Mouse (Mus musculus): ENCODE measurements around the gene Olfr618. TPM values are rescaled to one million over a fixed set of nuclear protein-coding genes. Genes with fewer than 3 reads are reported as not detected.
"Not testable (repeated sequence)": the region's sequence is repeated elsewhere in the genome, so short reads cannot be mapped to it uniquely, and the experiment has no call there.

Olfr618 gene
- total RNA-seq (2021) = not detected
- not detected in 2 replicates for polyA plus RNA-seq (2012; rRNA removed)
- long read RNA-seq = 0 reads

DNA sequence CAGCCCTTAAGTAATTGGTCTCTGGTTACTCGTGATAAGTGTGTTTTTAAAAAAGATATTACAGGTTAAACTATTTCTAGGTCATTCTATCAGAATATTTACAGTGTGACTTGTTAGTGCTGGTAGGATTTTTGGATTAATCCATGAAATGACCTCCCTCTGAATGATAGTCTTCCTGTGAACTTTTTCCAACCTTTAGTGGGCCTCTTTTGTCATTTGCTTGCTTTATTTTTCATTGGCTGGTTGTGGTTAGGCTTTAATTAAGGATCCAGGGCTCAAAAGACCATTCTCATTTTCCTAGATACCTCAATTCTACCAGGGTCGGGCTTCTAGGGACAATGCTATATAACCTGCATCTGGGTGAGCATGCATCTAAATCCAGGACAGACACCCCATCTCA lies at the start of gene Olfr618:
Olfr618 (plus strand) TSS at position 301 of the 400 bp plus-strand sequence.
- 45% methylated on average over 2 of the region's 2 CpGs for WGBS

DNA sequence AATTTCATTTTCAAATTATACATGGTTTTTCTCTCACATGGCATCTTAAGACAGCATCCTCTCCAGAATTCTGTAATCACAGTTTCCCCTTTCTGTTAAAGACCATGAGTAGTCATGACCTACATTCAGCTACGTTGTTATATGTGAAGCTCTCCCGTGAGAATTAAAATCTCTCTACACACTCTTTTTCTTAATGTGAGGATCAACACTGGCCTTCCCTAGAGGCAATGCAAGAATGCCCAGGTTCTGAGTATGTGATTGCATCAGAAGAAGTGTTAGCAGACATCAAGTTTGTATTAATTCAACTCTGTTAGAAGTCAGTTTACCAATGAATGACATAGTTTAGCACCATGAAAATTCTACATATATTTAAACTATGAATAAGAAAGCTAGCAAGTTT lies 47.3 kb upstream of the Olfr618 start, which contains the start of gene Olfr612:
Olfr612 (minus strand) TSS at position 101 of the 400 bp plus-strand sequence.
- DNase-seq; H3K27me3 ChIP-seq (ENCODE audit: control insufficient read depth, insufficient read depth, low read length): not testable (repeated sequence)
- 70% methylated on average over 2 of the region's 2 CpGs for WGBS

More for the DNA sequence above, at the start of gene Olfr618:
- H3K27me3 ChIP-seq (ENCODE audit: control insufficient read depth, insufficient read depth, low read length) = no peaks in the 10 kb centered on the region
- no peaks in the 10 kb centered on the region for H3K4me1 ChIP-seq (ENCODE audit: control insufficient read depth, insufficient read depth, low read length)
- no peak within 1 kb of the TSS for H3K4me3 ChIP-seq
- H3K79me2 ChIP-seq (replicated peaks; ENCODE audit: control insufficient read depth, insufficient read depth, low read length) = no peaks in the 10 kb centered on the region
- intact Hi-C loops (cut with DNase I) = no loop called here
- no peak for TF ChIP-seq EP300 (IDR thresholded peaks at IDR 0.05; ENCODE audit: insufficient read depth, low read depth, low read length)
- no peak for TF ChIP-seq CTCF (IDR thresholded peaks at IDR 0.05)
- TF ChIP-seq POLR2A (IDR thresholded peaks at IDR 0.05; ENCODE audit: insufficient read depth, low read depth, low read length) = no peak
- H3K27ac ChIP-seq = no peak within 1 kb of the TSS
- no peaks in the 10 kb centered on the region for H3K36me3 ChIP-seq (ENCODE audit: control insufficient read depth, insufficient read depth, low read length)
- no peak for DNase-seq
- no peak within 1 kb of the TSS for H3K9ac ChIP-seq (ENCODE audit: low read depth, low read length)

GRCm38 (mm10) chr7:103547774-103548173 lies 42.1 kb upstream of the Olfr618 start, which contains the start of gene Olfr613:
Gene Olfr613 (plus strand): TSS chr7:103548074.
- WGBS = 50% methylated on average over 2 of the region's 2 CpGs
- no peaks in the 10 kb centered on the region for H3K27me3 ChIP-seq (ENCODE audit: control insufficient read depth, insufficient read depth, low read length)
- H3K4me3 ChIP-seq = no peak within 1 kb of the TSS
- TF ChIP-seq POLR2A (IDR thresholded peaks at IDR 0.05; ENCODE audit: insufficient read depth, low read depth, low read length) (no peak), EP300 (IDR thresholded peaks at IDR 0.05; ENCODE audit: insufficient read depth, low read depth, low read length) (no peak), CTCF (IDR thresholded peaks at IDR 0.05) (no peak)
- no peak within 1 kb of the TSS for H3K9ac ChIP-seq (ENCODE audit: low read depth, low read length)
- no peak for DNase-seq
- intact Hi-C loops (cut with DNase I) = no loop called here
- H3K36me3 ChIP-seq (ENCODE audit: control insufficient read depth, insufficient read depth, low read length) = no peaks in the 10 kb centered on the region
- no peaks in the 10 kb centered on the region for H3K4me1 ChIP-seq (ENCODE audit: control insufficient read depth, insufficient read depth, low read length)
- H3K27ac ChIP-seq = no peak within 1 kb of the TSS
- H3K79me2 ChIP-seq (replicated peaks; ENCODE audit: control insufficient read depth, insufficient read depth, low read length) = no peaks in the 10 kb centered on the region

More for the DNA sequence above, 47.3 kb upstream of the Olfr618 start, which contains the start of gene Olfr612:
- H3K79me2 ChIP-seq (replicated peaks; ENCODE audit: control insufficient read depth, insufficient read depth, low read length); intact Hi-C loops (cut with DNase I); H3K4me1 ChIP-seq (ENCODE audit: control insufficient read depth, insufficient read depth, low read length); H3K36me3 ChIP-seq (ENCODE audit: control insufficient read depth, insufficient read depth, low read length); H3K4me3 ChIP-seq; H3K27ac ChIP-seq; H3K9ac ChIP-seq (ENCODE audit: low read depth, low read length): not testable (repeated sequence)

- H3K4me1 ChIP-seq (ENCODE audit: control insufficient read depth, insufficient read depth, low read length) = no peaks in the 10 kb centered on the region
- H3K27ac ChIP-seq = no peak within 1 kb of the TSS
- H3K9ac ChIP-seq (ENCODE audit: low read depth, low read length) = no peak within 1 kb of the TSS
- H3K79me2 ChIP-seq (replicated peaks; ENCODE audit: control insufficient read depth, insufficient read depth, low read length) = no peaks in the 10 kb centered on the region
- no peak for DNase-seq
- no peak within 1 kb of the TSS for H3K4me3 ChIP-seq
- H3K27me3 ChIP-seq (ENCODE audit: control insufficient read depth, insufficient read depth, low read length) = no peaks in the 10 kb centered on the region
- no peak for TF ChIP-seq POLR2A (IDR thresholded peaks at IDR 0.05; ENCODE audit: insufficient read depth, low read depth, low read length)
- TF ChIP-seq EP300 (IDR thresholded peaks at IDR 0.05; ENCODE audit: insufficient read depth, low read depth, low read length) = no peak
- no peak for TF ChIP-seq CTCF (IDR thresholded peaks at IDR 0.05)
- 76% methylated on average over 2 of the region's 2 CpGs for WGBS
- intact Hi-C loops (cut with DNase I) = no loop called here
- no peaks in the 10 kb centered on the region for H3K36me3 ChIP-seq (ENCODE audit: control insufficient read depth, insufficient read depth, low read length)
Observed at GRCm38 (mm10) chr7:103555779-103556178, 34.1 kb upstream of the Olfr618 start, which contains the start of gene Olfr615. Gene Olfr615 (plus strand): TSS chr7:103556079.

- TF ChIP-seq CTCF (IDR thresholded peaks at IDR 0.05) (no peak), EP300 (IDR thresholded peaks at IDR 0.05; ENCODE audit: insufficient read depth, low read depth, low read length) (no peak), POLR2A (IDR thresholded peaks at IDR 0.05; ENCODE audit: insufficient read depth, low read depth, low read length) (no peak)
- 64% methylated on average over 3 of the region's 3 CpGs for WGBS
- no peak for DNase-seq
- Histone ChIP-seq H3K79me2 (replicated peaks; ENCODE audit: control insufficient read depth, insufficient read depth, low read length) (no peaks in the 10 kb centered on the region), H3K27me3 (ENCODE audit: control insufficient read depth, insufficient read depth, low read length) (no peaks in the 10 kb centered on the region), H3K4me3 (no peak within 1 kb of the TSS), H3K27ac (no peak within 1 kb of the TSS), H3K4me1 (ENCODE audit: control insufficient read depth, insufficient read depth, low read length) (no peaks in the 10 kb centered on the region), H3K36me3 (ENCODE audit: control insufficient read depth, insufficient read depth, low read length) (no peaks in the 10 kb centered on the region), H3K9ac (ENCODE audit: low read depth, low read length) (no peak within 1 kb of the TSS)
- intact Hi-C loops (cut with DNase I) = no loop called here
Observed at GRCm38 (mm10) chr7:103569043-103569442, 20.9 kb upstream of the Olfr618 start, which contains the start of gene Olfr616. Gene Olfr616 (minus strand): TSS chr7:103569143.

DNA sequence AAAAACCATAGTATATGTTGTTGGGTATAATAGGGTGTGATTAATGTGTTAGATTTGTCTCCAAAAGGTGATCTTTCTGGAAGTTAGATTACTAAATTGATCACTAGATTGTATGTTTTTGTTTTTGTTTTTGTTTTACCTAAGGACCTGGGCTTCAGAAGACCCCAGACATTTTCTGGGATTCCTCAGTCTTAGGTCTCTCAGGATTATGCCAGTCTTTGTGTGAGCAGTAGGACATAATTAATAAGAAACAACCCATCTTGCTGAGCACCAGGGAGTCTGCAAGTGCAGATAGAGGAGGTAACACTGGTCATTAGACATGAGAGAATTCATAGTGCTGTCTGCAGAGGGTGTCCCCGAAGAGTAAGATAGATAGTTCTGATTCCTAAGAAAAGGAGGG lies 17.1 kb upstream of the Olfr618 start, which contains the start of gene Olfr617:
Olfr617 (plus strand) TSS at position 301 of the 400 bp plus-strand sequence.
- no peaks in the 10 kb centered on the region for H3K36me3 ChIP-seq (ENCODE audit: control insufficient read depth, insufficient read depth, low read length)
- H3K79me2 ChIP-seq (replicated peaks; ENCODE audit: control insufficient read depth, insufficient read depth, low read length) = no peaks in the 10 kb centered on the region
- H3K27ac ChIP-seq = no peak within 1 kb of the TSS
- no peaks in the 10 kb centered on the region for H3K4me1 ChIP-seq (ENCODE audit: control insufficient read depth, insufficient read depth, low read length)
- H3K9ac ChIP-seq (ENCODE audit: low read depth, low read length) = no peak within 1 kb of the TSS
- H3K27me3 ChIP-seq (ENCODE audit: control insufficient read depth, insufficient read depth, low read length) = no peaks in the 10 kb centered on the region
- intact Hi-C loops (cut with DNase I) = no loop called here
- WGBS = 59% methylated on average over 1 of the region's 1 CpGs
- H3K4me3 ChIP-seq = no peak within 1 kb of the TSS
- TF ChIP-seq EP300 (IDR thresholded peaks at IDR 0.05; ENCODE audit: insufficient read depth, low read depth, low read length) = no peak
- TF ChIP-seq CTCF (IDR thresholded peaks at IDR 0.05) = no peak
- no peak for TF ChIP-seq POLR2A (IDR thresholded peaks at IDR 0.05; ENCODE audit: insufficient read depth, low read depth, low read length)
- DNase-seq = no peak
